Mouse (Mus musculus) C3H10T1/2 (cell line): ENCODE data around the gene Gm13124. TPM values are rescaled to one million over a fixed set of nuclear protein-coding genes. Genes with fewer than 3 reads are reported as not detected.

ENCODE experiments used
- polyA plus RNA-seq, 2 experiments: library from polyadenylated mRNA; unstranded; fragments of >200 nt; fragmentation: generic; extraction: Trizol; gene quantifications; one replicate each; pipeline ENCODE4 v1.2.1; 2012; ENCODE audit warnings: missing spikeins in 2 of 2

The Gm13124 gene
- not detected for polyA plus RNA-seq

GRCm38 (mm10) chr4:144565034-144565433 lies at the start of gene Gm13124:
Gm13124 (minus strand) TSS chr4:144565134.

GRCm38 (mm10) chr4:144613407-144613806 lies 48.5 kb upstream of the Gm13124 start, which contains the start of gene Aadacl4:
Aadacl4 (plus strand) TSS chr4:144613707.

GRCm38 (mm10) chr4:144519522-144519921 lies 45.4 kb downstream of the Gm13124 start, which contains the start of gene 9430007A20Rik:
9430007A20Rik (plus strand) TSS chr4:144519822.

Other genes with a start within 250 kb of the Gm13124 start
- gene Gm13128, start 234.9 kb downstream of the Gm13124 start, polyA plus RNA-seq = not detected
- gene Gm13119, start 207.2 kb downstream of the Gm13124 start, polyA plus RNA-seq = not detected
- gene Pramef20, start 187.2 kb downstream of the Gm13124 start, polyA plus RNA-seq = not detected
- gene Pramef12, start 156.7 kb downstream of the Gm13124 start, polyA plus RNA-seq = not detected
- not detected for gene 1700012P22Rik, start 126.4 kb downstream of the Gm13124 start, polyA plus RNA-seq
- not detected for gene Gm9944, start 111.8 kb downstream of the Gm13124 start, polyA plus RNA-seq
- gene Aadacl3, start 101.4 kb downstream of the Gm13124 start, polyA plus RNA-seq = not detected
- not detected for gene 9430007A20Rik, start 45.3 kb downstream of the Gm13124 start, polyA plus RNA-seq
- gene Aadacl4, start 48.6 kb upstream of the Gm13124 start, polyA plus RNA-seq = not detected
- not detected for gene Gm436, start 121.2 kb upstream of the Gm13124 start, polyA plus RNA-seq
- not detected for gene Gm13178, start 156.3 kb upstream of the Gm13124 start, polyA plus RNA-seq
- not detected for gene Gm438, start 221.4 kb upstream of the Gm13124 start, polyA plus RNA-seq